Mouse (Mus musculus): Measurements from ENCODE around the gene Dysf.

GRCm38 (mm10) chr6:84078172-84078571 is 69.8 kb downstream of the Dysf start:
- TF ChIP-seq CTCF (IDR thresholded peaks at IDR 0.05; ENCODE audit: low read depth) (peak; percentile 69), EP300 (optimal IDR thresholded peaks at IDR 0.05) (no peak)

All from stomach, postnatal 0 days (tissue).